Comparison of ENCODE assay signal across 6 mouse cellular contexts in genomic region chr2:10288881-10289280, GRCm38 (mm10).
"Had no signal": no experiment of that assay in that cellular context is flagged by ENCODE, and none has a peak within 500 bp of the region (broad histone marks: within the 10 kb centered on the region; RNA-seq: fewer than 3 reads in every experiment).

No protein-coding gene starts in this region.

- H3K36me3 ChIP-seq: limb, embryonic 15.5 days; liver, embryonic 12.5 days; midbrain, embryonic 10.5 days; neural tube, embryonic 13.5 days; stomach, embryonic 15.5 days had no signal

- H3K27me3 ChIP-seq: stomach, embryonic 15.5 days had no signal

- H3K4me3 ChIP-seq: limb, embryonic 15.5 days; liver, embryonic 12.5 days; midbrain, embryonic 10.5 days; neural tube, embryonic 13.5 days; stomach, embryonic 15.5 days had no signal

- H3K9me3 ChIP-seq: limb, embryonic 15.5 days; liver, embryonic 12.5 days; midbrain, embryonic 10.5 days; neural tube, embryonic 13.5 days; stomach, embryonic 15.5 days had no signal

- H3K27ac ChIP-seq: limb, embryonic 15.5 days; liver, embryonic 12.5 days; midbrain, embryonic 10.5 days; neural tube, embryonic 13.5 days; stomach, embryonic 15.5 days had no signal

- ATAC-seq: liver, embryonic 12.5 days had no signal

- H3K9ac ChIP-seq: limb, embryonic 15.5 days; liver, embryonic 12.5 days; lung, embryonic 14.5 days; neural tube, embryonic 13.5 days; stomach, embryonic 15.5 days had no signal

- H3K4me1 ChIP-seq: stomach, embryonic 15.5 days had no signal

- H3K4me2 ChIP-seq: limb, embryonic 15.5 days; liver, embryonic 12.5 days; neural tube, embryonic 13.5 days had no signal
